Mouse (Mus musculus): ENCODE data around the gene Elovl4. TPM values are rescaled to one million over a fixed set of nuclear protein-coding genes. Genes with fewer than 3 reads are reported as not detected.

Gene Elovl4
- 149 and 158 TPM in 2 replicates for polyA plus RNA-seq (2015; fragmentation: Nextera tagmentation; extraction: Ambion mirVana)

DNA sequence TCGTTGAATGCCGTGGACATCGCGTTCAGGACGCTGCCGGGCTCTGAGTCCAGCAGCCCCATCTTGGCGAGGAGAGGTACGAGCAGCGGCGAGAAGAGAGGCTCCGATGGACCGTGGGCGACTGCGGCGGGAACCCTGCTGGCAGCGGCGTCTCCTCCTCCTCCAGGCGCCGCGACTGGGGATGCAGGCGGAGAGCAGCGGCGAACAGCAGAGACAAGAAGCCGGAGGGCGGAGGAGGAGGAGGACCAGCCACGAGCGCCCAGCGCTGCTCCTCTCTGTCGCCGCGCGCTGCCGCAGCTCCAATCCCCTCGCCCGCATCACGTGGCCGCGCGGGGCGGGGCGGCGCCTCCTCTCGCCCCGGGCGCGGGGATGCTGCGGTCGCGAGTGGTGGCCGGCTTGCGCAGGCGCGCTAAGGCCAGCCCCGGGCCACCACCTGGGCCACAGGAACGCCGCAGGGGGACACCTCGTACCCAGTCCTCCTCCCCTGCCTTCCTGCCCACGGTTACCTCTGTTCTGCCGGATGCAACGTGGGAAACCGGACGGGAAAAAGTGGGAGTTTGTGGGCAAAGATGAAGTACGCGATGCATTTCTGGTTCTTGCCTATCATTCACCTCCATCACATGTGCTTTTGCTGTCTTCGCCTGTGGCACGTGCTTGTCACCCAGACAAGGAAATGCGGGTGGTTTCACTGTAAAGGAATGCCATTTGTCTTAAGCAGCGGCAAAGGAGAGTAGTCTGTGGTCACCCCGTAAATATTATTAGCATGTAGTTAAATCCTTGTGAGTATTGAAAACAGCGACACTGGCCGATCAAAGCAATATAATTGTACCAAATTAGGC is at the start of gene Elovl4:
Gene Elovl4 (minus strand): TSS at position 301 of the 839 bp plus-strand sequence.

DNA sequence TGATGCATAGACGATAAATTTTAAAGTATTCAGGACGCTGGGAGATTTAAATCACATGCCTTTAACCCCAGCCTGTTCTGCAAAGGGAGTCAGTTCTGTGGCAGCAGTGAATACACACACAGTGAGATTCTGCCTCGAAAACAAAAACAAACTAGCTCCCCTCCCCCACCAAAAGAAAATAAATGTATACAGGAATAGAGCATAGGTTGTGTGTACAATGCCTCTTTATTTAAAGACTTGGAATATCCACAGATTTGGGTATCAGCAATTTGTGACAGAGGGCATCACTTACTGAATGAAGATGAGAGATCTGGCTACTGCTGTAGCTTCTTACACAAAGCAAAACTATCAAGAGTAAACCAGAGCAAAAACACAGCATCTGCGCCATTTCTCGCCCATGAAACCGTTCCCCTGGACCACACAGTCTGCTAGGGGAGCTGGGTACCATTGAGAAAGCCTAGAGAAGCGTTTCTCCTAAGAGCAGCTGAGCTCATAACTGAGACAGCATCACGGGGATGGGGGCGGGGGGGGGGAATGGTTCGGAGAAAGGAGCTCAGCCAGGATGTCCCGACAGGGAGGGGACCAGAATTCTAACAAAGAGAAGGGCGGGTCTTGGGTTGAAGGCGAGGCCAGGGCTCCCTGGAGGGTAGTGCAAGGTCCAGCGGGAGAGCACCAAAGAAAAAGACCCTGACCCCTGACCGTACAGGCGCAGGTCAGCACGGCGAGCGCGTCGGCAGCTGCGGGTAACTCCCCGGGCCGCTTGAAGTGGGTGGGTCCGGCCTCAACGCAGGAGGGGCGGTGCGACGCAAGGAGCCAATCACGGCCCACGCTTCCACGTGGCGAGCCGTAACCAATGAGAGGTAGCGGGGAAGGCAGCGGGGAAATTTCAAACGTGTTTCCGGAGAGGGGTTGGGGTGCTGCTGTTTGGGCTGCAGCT is 28.0 kb upstream of the Elovl4 start, which contains the start of gene Ttk:
Gene Ttk (plus strand): TSS at position 879 of the 937 bp plus-strand sequence.

Other genes with a start within 250 kb of the Elovl4 start
- gene Ttk, start 28.4 kb upstream of the Elovl4 start, polyA plus RNA-seq (2015; fragmentation: Nextera tagmentation; extraction: Ambion mirVana): 1.4 and 1.8 TPM in 2 replicates
- 53.1 and 53.5 TPM in 2 replicates for gene Bckdhb, start 118.9 kb upstream of the Elovl4 start, polyA plus RNA-seq (2015; fragmentation: Nextera tagmentation; extraction: Ambion mirVana)